Mouse (Mus musculus): Measurements from ENCODE around the gene Gm42906.

DNA sequence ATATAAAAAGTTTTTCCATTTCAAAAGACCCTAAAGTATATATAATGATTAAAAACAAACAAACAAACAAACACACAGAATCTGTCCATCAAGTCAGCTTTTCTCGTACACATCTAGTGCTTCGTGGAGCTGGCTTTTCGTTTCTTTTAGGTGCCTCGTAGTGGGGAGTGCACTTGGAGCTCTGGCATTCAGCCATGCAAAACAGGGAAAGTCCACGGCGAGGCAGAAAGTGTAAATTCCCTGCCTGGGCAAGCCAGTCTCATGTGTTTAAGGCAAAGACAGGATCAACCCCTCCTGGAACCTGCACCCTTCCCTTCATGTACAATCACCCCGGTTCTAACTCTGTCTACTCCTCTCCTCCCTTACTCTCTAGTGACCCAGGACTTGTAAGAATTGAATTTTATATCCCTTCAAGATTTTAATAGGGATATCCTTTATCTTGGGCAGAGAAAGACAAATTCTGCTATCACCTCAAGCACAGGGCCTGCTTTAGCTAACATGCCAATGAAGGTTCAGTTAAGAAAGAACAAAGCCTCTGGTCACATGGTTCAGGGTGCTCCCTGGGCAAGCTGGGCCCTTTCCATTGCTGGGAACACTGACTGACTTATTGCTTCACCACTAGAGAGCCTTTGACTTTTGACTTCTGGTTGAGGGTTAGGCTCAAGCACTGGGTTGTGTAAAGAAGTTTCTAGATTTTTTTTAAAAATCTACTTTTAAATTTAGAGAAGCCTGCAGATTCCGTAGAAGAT, 292.7 kb downstream of the Gm42906 start:
- TF ChIP-seq CTCF (IDR thresholded peaks at IDR 0.05; ENCODE audit: low read depth), result 0 out of 2 replicates have a peak, but pooled peaks have one; percentile 0
- TF ChIP-seq EP300 (optimal IDR thresholded peaks at IDR 0.05), result no peak

Measured in stomach, postnatal 0 days (tissue).